Mouse (Mus musculus) 416B (cell line): ENCODE data around the gene Gm11639.
A peak's percentile ranks its signal among the peaks of the same experiment; 100 is the strongest.
"Not testable (repeated sequence)": the region's sequence is repeated elsewhere in the genome, so short reads cannot be mapped to it uniquely, and the experiment has no call there.

Source experiments
- DNase-seq: peaks from one replicate; pipeline ENCODE4 v3.0.0; 2011; ENCODE audit warnings: low read depth

The Gm11639 gene

GRCm38 (mm10) chr11:105112448-105112847, 426.9 kb downstream of the Gm11639 start:
- DNase-seq: not testable (repeated sequence)

GRCm38 (mm10) chr11:105117814-105118213, 432.3 kb downstream of the Gm11639 start:
- no peak for DNase-seq

GRCm38 (mm10) chr11:105120551-105121061, 435.1 kb downstream of the Gm11639 start:
- DNase-seq: peak; percentile 17

GRCm38 (mm10) chr11:105121792-105122191, 436.3 kb downstream of the Gm11639 start:
- DNase-seq: peak; percentile 24

- DNase-seq: peak; percentile 75
Measured at GRCm38 (mm10) chr11:105123986-105124385, 438.5 kb downstream of the Gm11639 start.

- peak; percentile 91 for DNase-seq
Measured at GRCm38 (mm10) chr11:105125735-105126519, 440.4 kb downstream of the Gm11639 start, which contains the start of gene Mettl2. Gene Mettl2 (plus strand): TSS chr11:105126425.

GRCm38 (mm10) chr11:105126520-105127029, 441.1 kb downstream of the Gm11639 start:
- DNase-seq: no peak

GRCm38 (mm10) chr11:105135692-105136091, 450.2 kb downstream of the Gm11639 start:
- no peak for DNase-seq

- not testable (repeated sequence) for DNase-seq
Measured at GRCm38 (mm10) chr11:105137255-105137654, 451.7 kb downstream of the Gm11639 start.

- not testable (repeated sequence) for DNase-seq
Measured at GRCm38 (mm10) chr11:105140512-105140911, 455.0 kb downstream of the Gm11639 start.

GRCm38 (mm10) chr11:105141115-105141514, 455.6 kb downstream of the Gm11639 start:
- DNase-seq: no peak

- no peak for DNase-seq
Measured at GRCm38 (mm10) chr11:105143564-105143963, 458.1 kb downstream of the Gm11639 start.

GRCm38 (mm10) chr11:105144084-105144483, 458.6 kb downstream of the Gm11639 start:
- DNase-seq: no peak

- DNase-seq: no peak
Measured at GRCm38 (mm10) chr11:105144508-105145210, 459.2 kb downstream of the Gm11639 start.

GRCm38 (mm10) chr11:105145211-105145610, 459.7 kb downstream of the Gm11639 start:
- no peak for DNase-seq

GRCm38 (mm10) chr11:105146593-105146992, 461.1 kb downstream of the Gm11639 start, which contains the start of gene Gm10842:
Gene Gm10842 (plus strand): TSS chr11:105146893.
- DNase-seq: no peak

- no peak for DNase-seq
Measured at GRCm38 (mm10) chr11:105149353-105149752, 463.8 kb downstream of the Gm11639 start.

GRCm38 (mm10) chr11:105149766-105150165, 464.3 kb downstream of the Gm11639 start:
- peak; percentile 23 for DNase-seq

- no peak for DNase-seq
Measured at GRCm38 (mm10) chr11:105150691-105151090, 465.2 kb downstream of the Gm11639 start.

- DNase-seq: no peak
Measured at GRCm38 (mm10) chr11:105151226-105152016, 465.9 kb downstream of the Gm11639 start.

GRCm38 (mm10) chr11:105152017-105152300, 466.5 kb downstream of the Gm11639 start:
- DNase-seq: no peak

- DNase-seq: peak; percentile 12
Measured at GRCm38 (mm10) chr11:105152357-105152899, 466.9 kb downstream of the Gm11639 start.
